Mouse (Mus musculus) neural tube, embryonic 10.5 days (tissue): ENCODE measurements around the gene Gm10563.

Experiments used
- DNase-seq: peaks from one replicate; pipeline ENCODE4 v3.0.0-alpha.2; 2017; ENCODE audit warnings: low spot score; ENCODE audit errors: extremely low spot score

Gm10563 gene

DNA sequence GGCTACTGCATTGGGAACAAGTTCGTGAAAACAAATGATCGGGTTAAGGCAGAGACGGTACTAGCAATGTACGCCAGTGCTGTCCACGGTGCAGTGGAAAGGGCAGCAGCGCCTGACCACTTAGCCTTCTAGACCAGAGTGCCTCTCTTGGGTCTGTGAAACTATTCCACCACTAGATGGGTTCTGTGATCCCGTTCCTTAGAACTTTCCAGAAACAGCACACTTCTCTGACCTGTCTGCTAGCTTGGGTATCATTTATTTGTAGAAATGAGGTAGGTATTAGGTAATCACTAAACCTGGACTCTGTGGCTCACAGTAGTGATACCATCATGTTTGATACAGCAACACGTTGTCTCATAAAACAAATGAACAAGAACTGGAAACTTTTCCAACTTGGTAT is 78.7 kb downstream of the Gm10563 start:
- DNase-seq: no peak
